Mouse (Mus musculus) forebrain, embryonic 16.5 days (tissue): ENCODE data around the gene Ap1s3. TPM values are rescaled to one million over a fixed set of nuclear protein-coding genes. Genes with fewer than 3 reads are reported as not detected.

Source experiments
- ATAC-seq: fragments of 200-750 bp; cut with Nextera tagmentation; 2 replicates; pipeline ENCODE4 v1.8.0; 2017; ENCODE audit warnings: mild to moderate bottlenecking, moderate library complexity
- H3K27ac ChIP-seq: fragments of 300-500 bp; sonication (generic); 2 replicates; pipeline ENCODE4 v1.5.1; 2014; ENCODE audit warnings: low read length, control low read depth
- H3K27me3 ChIP-seq: fragments of 300-500 bp; sonication (generic); replicated peaks from 2 replicates; pipeline ENCODE4 v1.6.1; 2014; ENCODE audit warnings: low read length; ENCODE audit not compliant: control insufficient read depth, insufficient read depth
- H3K36me3 ChIP-seq: fragments of 300-500 bp; sonication (generic); 2 replicates; pipeline ENCODE4 v1.6.1; 2014; ENCODE audit not compliant: control insufficient read depth, insufficient read depth
- H3K4me1 ChIP-seq: fragments of 300-500 bp; sonication (generic); replicated peaks from 2 replicates; pipeline ENCODE4 v1.6.1; 2014; ENCODE audit warnings: low read length; ENCODE audit not compliant: control insufficient read depth, insufficient read depth
- H3K4me2 ChIP-seq: fragments of 300-500 bp; sonication (generic); 2 replicates; pipeline ENCODE4 v1.6.1; 2014; ENCODE audit warnings: mild to moderate bottlenecking, low read length, control low read depth
- H3K4me3 ChIP-seq: fragments of 300-500 bp; sonication (generic); replicated peaks from 2 replicates; pipeline ENCODE4 v1.5.1; 2014; ENCODE audit warnings: mild to moderate bottlenecking, low read length, control low read depth
- H3K9ac ChIP-seq: fragments of 300-500 bp; sonication (generic); replicated peaks from 2 replicates; pipeline ENCODE4 v1.6.1; 2014; ENCODE audit warnings: low read depth, low read length, control low read depth
- H3K9me3 ChIP-seq: fragments of 300-500 bp; sonication (generic); 2 replicates; pipeline ENCODE4 v1.6.1; 2016; ENCODE audit warnings: low read length; ENCODE audit not compliant: control insufficient read depth
- WGBS: fragments of 180-500 bp; shearing (Covaris S2); extraction: QIAGEN DNeasy Blood & Tissue Kit; methylation state at CpG from one replicate; pipeline ENCODE4 v1.1.7; 2014; 5-methylcytosine and 5-hydroxymethylcytosine counted together
- polyA plus RNA-seq: library from polyadenylated mRNA; unstranded; fragments of >200 nt; fragmentation: Nextera tagmentation; extraction: Ambion mirVana; gene quantifications from 2 replicates; pipeline ENCODE4 v1.2.1, GENCODE M21; 2015

The Ap1s3 gene
- polyA plus RNA-seq = not detected in 2 replicates

- Histone ChIP-seq H3K9ac (peak within 1 kb of the TSS; percentile 50), H3K36me3 (no peaks in the 10 kb centered on the region), H3K4me1 (peaks cover 11% of the 10 kb centered on the region), H3K4me2 (peak within 1 kb of the TSS; percentile 78), H3K27ac (no peak within 1 kb of the TSS), H3K4me3 (peak within 1 kb of the TSS; percentile 56), H3K9me3 (no peaks in the 10 kb centered on the region), H3K27me3 (peaks cover 23% of the 10 kb centered on the region)
- peak; percentile 88 for ATAC-seq
- under 1% methylated on average over 51 of the region's 51 CpGs for WGBS
These were observed at the start of gene Ap1s3 for GRCm38 (mm10) chr1:79671543-79672337. Ap1s3 (minus strand) TSS chr1:79671972.

- Histone ChIP-seq H3K9me3 (no peaks in the 10 kb centered on the region), H3K4me3 (no peak overlapping the region), H3K4me2 (no peak overlapping the region), H3K9ac (no peak overlapping the region), H3K36me3 (no peaks in the 10 kb centered on the region), H3K4me1 (peaks cover 15% of the 10 kb centered on the region), H3K27me3 (no peaks in the 10 kb centered on the region), H3K27ac (no peak overlapping the region)
- ATAC-seq = no peak
- WGBS = 81% methylated on average over 13 of the region's 13 CpGs
These were observed 42.6 kb upstream of the Ap1s3 start for GRCm38 (mm10) chr1:79714152-79714923.

GRCm38 (mm10) chr1:79713081-79713480 is 41.3 kb upstream of the Ap1s3 start:
- H3K4me1 ChIP-seq = peaks cover 15% of the 10 kb centered on the region
- no peaks in the 10 kb centered on the region for H3K27me3 ChIP-seq
- H3K27ac ChIP-seq = no peak overlapping the region
- H3K4me2 ChIP-seq = no peak overlapping the region
- WGBS = 90% methylated on average over 5 of the region's 5 CpGs
- no peak overlapping the region for H3K4me3 ChIP-seq
- H3K9me3 ChIP-seq = no peaks in the 10 kb centered on the region
- ATAC-seq = no peak
- no peaks in the 10 kb centered on the region for H3K36me3 ChIP-seq
- H3K9ac ChIP-seq = no peak overlapping the region

GRCm38 (mm10) chr1:79711147-79712126 is 39.7 kb upstream of the Ap1s3 start:
- Histone ChIP-seq H3K9me3 (no peaks in the 10 kb centered on the region), H3K27me3 (no peaks in the 10 kb centered on the region), H3K4me3 (no peak overlapping the region), H3K36me3 (no peaks in the 10 kb centered on the region), H3K9ac (no peak overlapping the region), H3K4me2 (no peak overlapping the region; the same call in 1 of the 2 replicates), H3K4me1 (peaks cover 15% of the 10 kb centered on the region), H3K27ac (0 out of 2 replicates have a peak overlapping the region, but pooled peaks have one; percentile 8)
- ATAC-seq = peak; percentile 48; the same call in 1 of the 2 replicates
- WGBS = 76% methylated on average over 18 of the region's 18 CpGs

GRCm38 (mm10) chr1:79710678-79711077 is 38.9 kb upstream of the Ap1s3 start:
- no peaks in the 10 kb centered on the region for H3K9me3 ChIP-seq
- no peak overlapping the region for H3K9ac ChIP-seq
- peaks cover 2% of the 10 kb centered on the region; the same call in 1 of the 2 replicates for H3K36me3 ChIP-seq
- WGBS = 15% methylated on average over 4 of the region's 4 CpGs
- H3K27ac ChIP-seq = 0 out of 2 replicates have a peak overlapping the region, but pooled peaks have one; percentile 8
- H3K27me3 ChIP-seq = no peaks in the 10 kb centered on the region
- no peak overlapping the region for H3K4me3 ChIP-seq
- H3K4me1 ChIP-seq = peaks cover 15% of the 10 kb centered on the region
- H3K4me2 ChIP-seq = peak overlapping the region; percentile 3; the same call in 1 of the 2 replicates
- ATAC-seq = peak; percentile 76

GRCm38 (mm10) chr1:79710216-79710615 is 38.4 kb upstream of the Ap1s3 start:
- Histone ChIP-seq H3K36me3 (peaks cover 4% of the 10 kb centered on the region), H3K4me1 (peaks cover 15% of the 10 kb centered on the region), H3K27ac (peak overlapping the region; percentile 28; the same call in 1 of the 2 replicates), H3K9me3 (no peaks in the 10 kb centered on the region), H3K4me3 (no peak overlapping the region), H3K9ac (no peak overlapping the region), H3K27me3 (no peaks in the 10 kb centered on the region), H3K4me2 (no peak overlapping the region)
- ATAC-seq = peak; percentile 41
- WGBS = 68% methylated on average over 8 of the region's 8 CpGs

GRCm38 (mm10) chr1:79707383-79707782 is 35.6 kb upstream of the Ap1s3 start:
- Histone ChIP-seq H3K4me3 (no peak overlapping the region), H3K4me2 (no peak overlapping the region), H3K9me3 (no peaks in the 10 kb centered on the region), H3K4me1 (peaks cover 15% of the 10 kb centered on the region), H3K27ac (no peak overlapping the region), H3K9ac (no peak overlapping the region), H3K36me3 (peaks cover 5% of the 10 kb centered on the region), H3K27me3 (no peaks in the 10 kb centered on the region)
- ATAC-seq = no peak
- WGBS = 89% methylated on average over 9 of the region's 9 CpGs

GRCm38 (mm10) chr1:79706707-79707106 is 34.9 kb upstream of the Ap1s3 start:
- WGBS = 87% methylated on average over 3 of the region's 3 CpGs
- H3K9me3 ChIP-seq = no peaks in the 10 kb centered on the region
- no peak for ATAC-seq
- H3K27ac ChIP-seq = no peak overlapping the region
- peaks cover 13% of the 10 kb centered on the region for H3K4me1 ChIP-seq
- H3K9ac ChIP-seq = no peak overlapping the region
- peaks cover 5% of the 10 kb centered on the region for H3K36me3 ChIP-seq
- H3K27me3 ChIP-seq = no peaks in the 10 kb centered on the region
- no peak overlapping the region for H3K4me2 ChIP-seq
- no peak overlapping the region for H3K4me3 ChIP-seq
